Mouse (Mus musculus) erythroblast, embryonic 14.5 days (primary cell): ENCODE measurements around the gene Dmrt3. TPM values are rescaled to one million over a fixed set of nuclear protein-coding genes. Genes with fewer than 3 reads are reported as not detected.

Experiments
- H3K27me3 ChIP-seq: 2 replicates; pipeline ENCODE4 v1.6.1; 2012; ENCODE audit warnings: inconsistent platforms; ENCODE audit not compliant: control insufficient read depth
- H3K36me3 ChIP-seq: 2 replicates; pipeline ENCODE4 v1.6.1; 2012; ENCODE audit warnings: mild to moderate bottlenecking, inconsistent platforms; ENCODE audit not compliant: control insufficient read depth
- H3K4me1 ChIP-seq: 2 replicates; pipeline ENCODE4 v1.6.1; 2012; ENCODE audit warnings: inconsistent platforms; ENCODE audit not compliant: control insufficient read depth
- H3K4me3 ChIP-seq: replicated peaks from 2 replicates; pipeline ENCODE3; 2012; ENCODE audit warnings: moderate library complexity, mild to moderate bottlenecking, inconsistent platforms
- H3K9me3 ChIP-seq: 2 replicates; pipeline ENCODE4 v1.6.1; 2012; ENCODE audit warnings: low read length, inconsistent platforms, mixed read lengths; ENCODE audit not compliant: control insufficient read depth
- GATA1 ChIP-seq: IDR thresholded peaks from 2 replicates; pipeline ENCODE4 v1.6.1; 2012; ENCODE audit warnings: low read length, inconsistent platforms, mixed read lengths
- TAL1 ChIP-seq: IDR thresholded peaks from 3 replicates; pipeline ENCODE4 v1.6.1; 2012; ENCODE audit warnings: low read length, inconsistent platforms, mixed read lengths
- polyA plus RNA-seq: library from polyadenylated mRNA; stranded (reverse); fragments of >175 nt; gene quantifications from 2 replicates; pipeline ENCODE4 v1.2.3, GENCODE M21; 2012

Dmrt3 gene
- polyA plus RNA-seq, 1 experiment, result not detected

DNA sequence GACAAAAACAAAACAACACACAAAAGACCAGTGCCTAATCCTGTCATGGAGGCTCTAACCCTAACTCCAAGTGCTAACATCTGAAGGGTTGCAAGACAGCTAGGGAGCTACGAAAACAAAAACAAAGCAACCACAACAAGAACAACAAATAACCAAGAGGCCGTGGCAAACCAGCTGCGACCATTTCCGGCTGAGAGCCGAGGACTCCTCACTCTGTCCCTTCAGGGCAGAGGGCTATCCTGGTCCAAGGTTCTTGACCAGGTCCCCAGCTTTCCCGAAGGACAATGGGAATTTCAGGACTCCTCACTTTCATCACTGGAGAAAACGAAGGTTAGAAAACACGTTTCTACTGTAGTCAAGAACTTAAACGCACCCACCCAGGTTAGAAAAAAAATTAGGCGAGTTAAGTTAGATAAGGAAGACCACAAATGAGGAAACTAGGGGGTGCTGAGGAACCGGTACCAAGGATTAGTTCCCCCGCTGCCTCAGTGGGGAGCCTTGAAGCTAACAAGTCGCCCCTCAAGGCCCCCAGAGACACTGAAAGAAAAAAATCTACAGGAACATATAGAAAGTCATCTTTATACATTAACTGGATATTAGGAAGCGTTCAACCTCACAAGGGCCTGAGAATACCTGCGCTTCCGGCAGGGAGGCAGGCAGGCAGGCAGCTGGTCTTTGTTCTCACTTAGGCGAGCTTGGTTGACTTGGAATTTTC is 60.6 kb downstream of the Dmrt3 start:
- H3K36me3 ChIP-seq, result no peaks in the 10 kb centered on the region
- H3K4me1 ChIP-seq, result no peaks in the 10 kb centered on the region
- peaks cover 5% of the 10 kb centered on the region; the same call in 1 of the 2 replicates for H3K9me3 ChIP-seq
- no peak overlapping the region for H3K4me3 ChIP-seq
- peaks cover 100% of the 10 kb centered on the region for H3K27me3 ChIP-seq
- TF ChIP-seq TAL1, result no peak
- TF ChIP-seq GATA1, result no peak

DNA sequence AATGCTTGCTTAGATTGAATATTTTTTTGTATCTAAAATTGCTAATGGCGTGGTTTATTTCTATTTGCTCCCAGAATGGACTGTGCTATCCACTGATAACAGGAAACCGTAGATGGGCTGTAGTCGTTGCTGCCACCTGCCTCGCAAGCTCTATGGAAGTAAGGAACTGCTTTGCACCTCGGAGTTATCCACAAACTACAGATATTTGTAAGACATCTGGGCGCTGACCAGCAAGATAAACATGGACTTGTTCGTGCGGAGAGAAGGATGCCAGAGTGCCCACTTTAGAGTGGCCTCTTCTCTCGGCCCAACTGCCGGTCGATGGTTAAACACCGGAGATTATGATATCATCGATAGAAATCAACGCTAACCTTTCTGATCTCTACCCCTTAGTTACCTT is 61.6 kb downstream of the Dmrt3 start:
- Histone ChIP-seq H3K27me3 (peaks cover 100% of the 10 kb centered on the region), H3K9me3 (peaks cover 5% of the 10 kb centered on the region; the same call in 1 of the 2 replicates), H3K4me3 (no peak overlapping the region), H3K4me1 (no peaks in the 10 kb centered on the region), H3K36me3 (no peaks in the 10 kb centered on the region)
- TF ChIP-seq GATA1 (no peak), TAL1 (no peak)

DNA sequence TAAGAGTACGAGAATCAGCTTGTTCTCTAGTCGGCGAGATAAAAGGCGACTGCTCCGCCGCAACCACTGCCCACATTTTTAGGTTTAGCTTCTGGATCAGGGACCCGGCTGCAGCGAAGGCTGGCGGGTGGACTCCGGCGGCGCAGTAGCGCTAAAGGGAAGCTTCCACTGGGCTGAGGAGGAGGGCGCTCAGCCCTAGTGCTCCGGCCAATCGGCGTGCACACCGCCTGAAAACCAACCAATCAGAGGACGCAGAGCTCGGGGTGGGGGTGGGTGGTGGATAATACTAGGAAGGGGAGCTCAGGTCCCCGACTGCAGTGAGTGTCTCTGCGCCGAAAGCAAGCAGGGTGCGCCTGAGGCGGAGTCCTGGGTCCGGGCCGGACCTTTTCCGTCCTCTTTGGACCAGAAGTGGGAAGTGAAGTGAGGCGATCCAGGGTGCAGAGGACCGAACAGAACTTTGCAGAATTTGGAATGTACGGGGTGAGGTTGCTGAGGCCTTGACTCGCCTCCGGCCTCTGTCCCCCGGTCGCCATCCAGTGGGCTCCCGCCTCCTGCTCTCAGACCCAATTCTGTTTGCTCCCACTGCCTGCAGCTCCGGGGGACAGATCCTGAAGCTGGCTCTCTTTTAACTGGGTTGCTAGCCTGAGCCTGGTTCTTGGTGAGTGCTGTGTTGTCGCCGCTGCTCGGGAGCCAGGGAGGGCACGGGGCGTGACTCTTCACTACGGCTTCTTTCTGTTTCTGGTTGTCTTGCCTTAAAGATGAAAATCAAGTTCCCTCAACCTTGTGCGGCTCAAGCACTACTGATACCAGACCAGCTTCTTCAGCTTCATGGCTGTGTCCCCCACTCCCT is 62.2 kb downstream of the Dmrt3 start, which contains the start of gene Dmrt2:
Gene Dmrt2 (plus strand): TSS at position 311 of the 850 bp plus-strand sequence.
- TF ChIP-seq TAL1 (no peak), GATA1 (no peak)
- Histone ChIP-seq H3K36me3 (no peaks in the 10 kb centered on the region), H3K27me3 (peaks cover 96% of the 10 kb centered on the region), H3K9me3 (peaks cover 5% of the 10 kb centered on the region; the same call in 1 of the 2 replicates), H3K4me3 (peak within 1 kb of the TSS; percentile 33), H3K4me1 (no peaks in the 10 kb centered on the region)

Other genes starting within 250 kb of the Dmrt3 start
- not detected in 2 replicates for gene Dmrt1, start 104.7 kb upstream of the Dmrt3 start, polyA plus RNA-seq
- gene Dmrt2, start 62.1 kb downstream of the Dmrt3 start, polyA plus RNA-seq, result 0.01 TPM in 1 of 2 replicates, not detected in the other